Mouse (Mus musculus): ENCODE measurements around the gene Chst15.

Gene Chst15

DNA sequence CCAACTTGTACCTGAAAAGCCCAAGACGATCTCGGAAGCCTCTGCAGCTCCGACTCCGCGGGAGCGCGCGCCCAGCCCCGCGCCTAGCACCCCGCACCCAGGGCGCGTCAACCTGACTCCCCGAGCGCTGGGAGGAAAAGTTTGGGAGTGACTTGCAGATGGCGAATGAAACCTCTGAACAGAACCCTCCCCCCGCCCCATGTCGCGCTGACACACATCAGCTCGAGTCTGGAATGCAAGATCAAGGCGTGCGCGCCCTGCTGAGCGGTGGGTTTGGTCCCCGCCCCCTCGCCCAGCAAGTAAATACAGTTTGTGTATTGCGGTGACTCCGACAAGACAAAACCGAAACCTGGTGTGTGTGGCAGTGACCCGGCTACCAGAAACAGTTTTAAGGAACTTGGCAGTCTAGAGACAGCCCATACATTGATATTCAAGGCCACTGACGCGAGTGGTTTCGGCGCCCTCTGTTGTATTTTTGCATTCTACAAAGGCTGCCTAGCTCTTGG, at the start of gene Chst15:
Chst15 (minus strand) TSS at position 193 of the 506 bp plus-strand sequence.
- TF ChIP-seq NANOG (IDR thresholded peaks at IDR 0.05; ENCODE audit: borderline replicate concordance, low read length): no peak
- Histone ChIP-seq H3K36me3 (ENCODE audit: insufficient read depth, low read length) (no peaks in the 10 kb centered on the region), H3K4me1 (replicated peaks; ENCODE audit: low read depth, low read length) (peaks cover 29% of the 10 kb centered on the region), H3K9me3 (ENCODE audit: low read length) (peaks cover 4% of the 10 kb centered on the region), H3K4me3 (replicated peaks; ENCODE audit: low read length) (peak within 1 kb of the TSS; percentile 84), H3K27me3 (ENCODE audit: insufficient read depth, low read length) (peaks cover 82% of the 10 kb centered on the region)

DNA sequence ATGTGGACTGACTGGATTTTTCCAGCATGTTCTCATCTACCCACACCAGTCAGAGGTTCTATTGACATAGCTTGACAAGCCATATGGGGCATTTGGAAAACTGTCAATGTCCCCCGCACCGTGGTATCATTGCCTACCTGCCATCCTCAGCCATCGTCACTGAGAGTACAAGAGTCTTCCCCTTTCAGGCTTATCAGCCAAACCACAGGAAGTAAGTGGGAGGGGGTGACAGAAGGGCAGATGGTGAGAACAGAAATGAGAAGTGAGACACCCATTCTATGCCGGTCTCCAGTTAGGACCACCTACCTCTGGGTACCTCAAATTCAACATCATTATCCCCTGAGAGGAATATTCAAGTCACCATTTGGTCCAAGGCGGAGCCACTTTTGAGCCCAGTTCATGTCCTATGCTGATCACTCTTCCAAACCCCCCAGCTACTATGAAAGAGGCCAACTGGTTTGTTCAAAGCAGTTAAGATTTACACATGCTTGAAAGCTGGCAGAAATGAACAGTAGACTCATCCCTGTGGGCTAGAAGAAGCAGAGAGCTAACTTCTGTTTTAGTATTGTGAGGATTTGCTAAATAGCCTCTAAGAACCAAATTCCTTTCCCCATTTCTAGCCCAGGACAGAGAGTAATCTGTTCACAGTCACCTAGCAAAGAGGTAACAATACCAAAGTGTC, 48.8 kb upstream of the Chst15 start:
- TF ChIP-seq POU5F1 (IDR thresholded peaks at IDR 0.05; ENCODE audit: borderline replicate concordance, low read length) (no peak), NANOG (IDR thresholded peaks at IDR 0.05; ENCODE audit: borderline replicate concordance, low read length) (no peak), CTCF (conservative IDR thresholded peaks at IDR 0.05; ENCODE audit: low read length) (no peak)
- Histone ChIP-seq H3K9me3 (ENCODE audit: low read length) (no peaks in the 10 kb centered on the region), H3K4me3 (replicated peaks; ENCODE audit: low read length) (no peak overlapping the region), H3K36me3 (ENCODE audit: insufficient read depth, low read length) (no peaks in the 10 kb centered on the region), H3K27me3 (ENCODE audit: insufficient read depth, low read length) (peaks cover 26% of the 10 kb centered on the region), H3K4me1 (replicated peaks; ENCODE audit: low read depth, low read length) (no peaks in the 10 kb centered on the region)

DNA sequence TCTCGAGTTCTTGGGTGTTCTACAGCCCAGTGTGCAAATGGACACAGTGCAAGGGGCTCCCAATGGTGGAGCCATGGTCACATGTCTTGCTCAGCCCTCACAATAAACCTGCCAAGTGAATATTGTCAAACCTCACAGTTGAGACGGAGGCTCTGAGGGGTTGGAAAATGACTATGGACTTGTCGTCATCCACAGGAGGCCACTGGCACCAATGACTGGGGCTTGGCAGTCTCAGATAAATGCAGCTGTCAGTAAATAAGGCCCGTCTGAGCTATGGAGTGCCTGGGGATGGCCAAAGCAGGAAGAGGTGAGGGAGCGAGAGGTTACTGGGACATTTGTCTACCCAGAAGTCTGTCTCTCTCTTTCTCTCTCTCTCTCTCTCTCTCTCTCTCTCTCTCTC, 48.1 kb upstream of the Chst15 start:
- Histone ChIP-seq H3K4me1 (replicated peaks; ENCODE audit: low read depth, low read length) (no peaks in the 10 kb centered on the region), H3K4me3 (replicated peaks; ENCODE audit: low read length) (no peak overlapping the region), H3K9me3 (ENCODE audit: low read length) (no peaks in the 10 kb centered on the region), H3K36me3 (ENCODE audit: insufficient read depth, low read length) (no peaks in the 10 kb centered on the region), H3K27me3 (ENCODE audit: insufficient read depth, low read length) (peaks cover 23% of the 10 kb centered on the region)
- TF ChIP-seq POU5F1 (IDR thresholded peaks at IDR 0.05; ENCODE audit: borderline replicate concordance, low read length) (no peak), CTCF (conservative IDR thresholded peaks at IDR 0.05; ENCODE audit: low read length) (no peak), NANOG (IDR thresholded peaks at IDR 0.05; ENCODE audit: borderline replicate concordance, low read length) (no peak)

- TF ChIP-seq CTCF (conservative IDR thresholded peaks at IDR 0.05; ENCODE audit: low read length) (no peak), NANOG (IDR thresholded peaks at IDR 0.05; ENCODE audit: borderline replicate concordance, low read length) (no peak), POU5F1 (IDR thresholded peaks at IDR 0.05; ENCODE audit: borderline replicate concordance, low read length) (no peak)
- no peaks in the 10 kb centered on the region for H3K36me3 ChIP-seq (ENCODE audit: insufficient read depth, low read length)
- no peaks in the 10 kb centered on the region for H3K9me3 ChIP-seq (ENCODE audit: low read length)
These were observed 47.5 kb upstream of the Chst15 start for GRCm38 (mm10) chr7:132364506-132364905.

GRCm38 (mm10) chr7:132360336-132360735, 43.3 kb upstream of the Chst15 start:
- Histone ChIP-seq H3K4me1 (replicated peaks; ENCODE audit: low read depth, low read length) (peaks cover 13% of the 10 kb centered on the region), H3K36me3 (ENCODE audit: insufficient read depth, low read length) (no peaks in the 10 kb centered on the region), H3K27me3 (ENCODE audit: insufficient read depth, low read length) (peaks cover 9% of the 10 kb centered on the region; the same call in 1 of the 2 replicates), H3K9me3 (ENCODE audit: low read length) (peaks cover 9% of the 10 kb centered on the region), H3K4me3 (replicated peaks; ENCODE audit: low read length) (no peak overlapping the region)
- TF ChIP-seq POU5F1 (IDR thresholded peaks at IDR 0.05; ENCODE audit: borderline replicate concordance, low read length): no peak
- no peak for TF ChIP-seq CTCF (conservative IDR thresholded peaks at IDR 0.05; ENCODE audit: low read length)
- no peak for TF ChIP-seq NANOG (IDR thresholded peaks at IDR 0.05; ENCODE audit: borderline replicate concordance, low read length)

More at GRCm38 (mm10) chr7:132364506-132364905, 47.5 kb upstream of the Chst15 start:
- H3K4me3 ChIP-seq (replicated peaks; ENCODE audit: low read length): no peak overlapping the region
- no peaks in the 10 kb centered on the region for H3K4me1 ChIP-seq (replicated peaks; ENCODE audit: low read depth, low read length)
- H3K27me3 ChIP-seq (ENCODE audit: insufficient read depth, low read length): peaks cover 18% of the 10 kb centered on the region; the same call in 1 of the 2 replicates

DNA sequence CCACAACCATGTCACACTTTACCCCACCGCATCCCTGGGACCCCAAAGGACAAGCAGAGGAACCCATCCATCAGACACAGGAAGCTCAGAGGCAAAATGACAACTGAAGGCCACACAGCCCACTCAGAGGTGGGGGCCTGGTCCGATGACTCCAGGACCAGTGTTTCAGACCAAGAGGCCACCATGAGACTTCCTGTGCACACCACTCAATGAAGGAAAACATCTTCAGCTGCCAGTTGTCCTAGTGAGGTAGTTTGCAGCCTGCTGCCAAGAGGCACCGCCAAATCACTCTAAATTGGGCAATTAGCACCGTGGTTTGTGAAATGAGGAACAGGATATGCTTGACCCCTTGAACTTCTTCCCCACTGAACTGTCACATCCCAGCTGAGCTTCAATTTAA, 41.7 kb upstream of the Chst15 start:
- TF ChIP-seq POU5F1 (IDR thresholded peaks at IDR 0.05; ENCODE audit: borderline replicate concordance, low read length): no peak
- no peak for TF ChIP-seq NANOG (IDR thresholded peaks at IDR 0.05; ENCODE audit: borderline replicate concordance, low read length)
- no peak for TF ChIP-seq CTCF (conservative IDR thresholded peaks at IDR 0.05; ENCODE audit: low read length)
- peaks cover 13% of the 10 kb centered on the region for H3K4me1 ChIP-seq (replicated peaks; ENCODE audit: low read depth, low read length)
- H3K36me3 ChIP-seq (ENCODE audit: insufficient read depth, low read length): no peaks in the 10 kb centered on the region
- peaks cover 9% of the 10 kb centered on the region; the same call in 1 of the 2 replicates for H3K27me3 ChIP-seq (ENCODE audit: insufficient read depth, low read length)
- H3K9me3 ChIP-seq (ENCODE audit: low read length): peaks cover 9% of the 10 kb centered on the region
- no peak overlapping the region for H3K4me3 ChIP-seq (replicated peaks; ENCODE audit: low read length)

- Histone ChIP-seq H3K9me3 (ENCODE audit: low read length) (peaks cover 9% of the 10 kb centered on the region), H3K4me3 (replicated peaks; ENCODE audit: low read length) (no peak overlapping the region), H3K4me1 (replicated peaks; ENCODE audit: low read depth, low read length) (peaks cover 13% of the 10 kb centered on the region), H3K36me3 (ENCODE audit: insufficient read depth, low read length) (no peaks in the 10 kb centered on the region), H3K27me3 (ENCODE audit: insufficient read depth, low read length) (peaks cover 9% of the 10 kb centered on the region; the same call in 1 of the 2 replicates)
- TF ChIP-seq CTCF (conservative IDR thresholded peaks at IDR 0.05; ENCODE audit: low read length) (no peak), NANOG (IDR thresholded peaks at IDR 0.05; ENCODE audit: borderline replicate concordance, low read length) (no peak), POU5F1 (IDR thresholded peaks at IDR 0.05; ENCODE audit: borderline replicate concordance, low read length) (no peak)
These were observed 41.2 kb upstream of the Chst15 start for GRCm38 (mm10) chr7:132358250-132358649.

DNA sequence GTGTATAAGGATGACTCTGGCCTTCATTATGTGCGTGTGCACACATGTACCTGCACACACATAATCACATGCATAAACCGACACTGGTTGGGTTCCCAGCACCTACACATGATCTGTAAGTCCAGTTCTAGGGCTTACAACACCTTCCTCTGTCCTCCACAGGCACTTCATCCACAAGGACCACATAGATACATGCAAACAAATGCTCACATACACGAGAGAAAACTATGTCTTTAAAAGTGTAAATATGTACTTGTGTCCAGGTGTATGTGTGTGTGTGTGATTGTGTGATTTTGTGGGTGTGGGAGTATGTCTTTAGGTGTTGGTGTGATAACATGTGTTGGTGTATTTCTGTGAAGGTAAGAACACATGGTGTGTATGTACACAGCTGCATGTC, 40.8 kb upstream of the Chst15 start:
- Histone ChIP-seq H3K4me3 (replicated peaks; ENCODE audit: low read length) (no peak overlapping the region), H3K4me1 (replicated peaks; ENCODE audit: low read depth, low read length) (peaks cover 13% of the 10 kb centered on the region), H3K27me3 (ENCODE audit: insufficient read depth, low read length) (peaks cover 6% of the 10 kb centered on the region; the same call in 1 of the 2 replicates), H3K9me3 (ENCODE audit: low read length) (peaks cover 9% of the 10 kb centered on the region), H3K36me3 (ENCODE audit: insufficient read depth, low read length) (no peaks in the 10 kb centered on the region)
- no peak for TF ChIP-seq CTCF (conservative IDR thresholded peaks at IDR 0.05; ENCODE audit: low read length)
- TF ChIP-seq POU5F1 (IDR thresholded peaks at IDR 0.05; ENCODE audit: borderline replicate concordance, low read length): no peak
- no peak for TF ChIP-seq NANOG (IDR thresholded peaks at IDR 0.05; ENCODE audit: borderline replicate concordance, low read length)

Data from E14TG2a.4 (cell line).